Mouse (Mus musculus): ENCODE results near the gene Fam163a. TPM values are rescaled to one million over a fixed set of nuclear protein-coding genes. Genes with fewer than 3 reads are reported as not detected.
"Not testable (repeated sequence)": the region's sequence is repeated elsewhere in the genome, so short reads cannot be mapped to it uniquely, and the experiment has no call there.

The Fam163a gene
- 6.6 and 7.6 TPM in 2 replicates for polyA plus RNA-seq (2016; fragmentation: Nextera tagmentation; extraction: Ambion mirVana)

GRCm38 (mm10) chr1:156204656-156205131, at the start of gene Fam163a:
TSS of gene Fam163a (minus strand) at chr1:156205026.
- WGBS = under 1% methylated on average over 44 of the region's 44 CpGs
- peak within 1 kb of the TSS; percentile 64 for H3K9ac ChIP-seq
- H3K27ac ChIP-seq = no peak within 1 kb of the TSS
- no peaks in the 10 kb centered on the region for H3K9me3 ChIP-seq
- peaks cover 15% of the 10 kb centered on the region for H3K4me1 ChIP-seq
- H3K36me3 ChIP-seq = no peaks in the 10 kb centered on the region
- peak within 1 kb of the TSS; percentile 48 for H3K4me3 ChIP-seq
- ATAC-seq (ENCODE audit: low FRiP score, low read depth) = peak; percentile 75
- H3K27me3 ChIP-seq (replicated peaks) = peaks cover 50% of the 10 kb centered on the region
- H3K4me2 ChIP-seq (replicated peaks) = peak within 1 kb of the TSS; percentile 80

- not testable (repeated sequence) for H3K9me3 ChIP-seq; H3K27ac ChIP-seq; H3K9ac ChIP-seq; H3K4me1 ChIP-seq; H3K4me2 ChIP-seq (replicated peaks); H3K4me3 ChIP-seq; H3K27me3 ChIP-seq (replicated peaks); H3K36me3 ChIP-seq; ATAC-seq (ENCODE audit: low FRiP score, low read depth)
- WGBS = 95% methylated on average over 4 of the region's 4 CpGs
Observed at GRCm38 (mm10) chr1:156251096-156251495, 46.3 kb upstream of the Fam163a start.

GRCm38 (mm10) chr1:156247893-156248292, 43.1 kb upstream of the Fam163a start:
- no peak overlapping the region for H3K9ac ChIP-seq
- H3K4me1 ChIP-seq = no peaks in the 10 kb centered on the region
- no peak for ATAC-seq (ENCODE audit: low FRiP score, low read depth)
- H3K36me3 ChIP-seq = no peaks in the 10 kb centered on the region
- no peak overlapping the region for H3K4me2 ChIP-seq (replicated peaks)
- H3K27me3 ChIP-seq (replicated peaks) = no peaks in the 10 kb centered on the region
- no peak overlapping the region for H3K27ac ChIP-seq
- H3K4me3 ChIP-seq = no peak overlapping the region
- no peaks in the 10 kb centered on the region for H3K9me3 ChIP-seq
- 73% methylated on average over 3 of the region's 3 CpGs for WGBS

GRCm38 (mm10) chr1:156241713-156242348, 37.0 kb upstream of the Fam163a start:
- no peaks in the 10 kb centered on the region for H3K36me3 ChIP-seq
- 8% methylated on average over 14 of the region's 14 CpGs for WGBS
- H3K4me2 ChIP-seq (replicated peaks) = no peak overlapping the region
- 0 out of 2 replicates have a peak, but pooled peaks have one; percentile 53 for ATAC-seq (ENCODE audit: low FRiP score, low read depth)
- no peak overlapping the region for H3K9ac ChIP-seq
- no peak overlapping the region for H3K27ac ChIP-seq
- no peaks in the 10 kb centered on the region for H3K9me3 ChIP-seq
- H3K27me3 ChIP-seq (replicated peaks) = no peaks in the 10 kb centered on the region
- H3K4me3 ChIP-seq = no peak overlapping the region
- H3K4me1 ChIP-seq = 0 out of 2 replicates have a peak, but pooled peaks cover 3% of the 10 kb centered on the region

GRCm38 (mm10) chr1:156241035-156241434, 36.2 kb upstream of the Fam163a start:
- no peak overlapping the region for H3K4me2 ChIP-seq (replicated peaks)
- WGBS = 42% methylated on average over 2 of the region's 2 CpGs

GRCm38 (mm10) chr1:156231122-156231521, 26.3 kb upstream of the Fam163a start:
- ATAC-seq (ENCODE audit: low FRiP score, low read depth) = peak; percentile 55; the same call in 1 of the 2 replicates
- no peak overlapping the region for H3K27ac ChIP-seq
- H3K4me2 ChIP-seq (replicated peaks) = no peak overlapping the region

More at GRCm38 (mm10) chr1:156241035-156241434, 36.2 kb upstream of the Fam163a start:
- H3K4me3 ChIP-seq = no peak overlapping the region
- H3K27me3 ChIP-seq (replicated peaks) = no peaks in the 10 kb centered on the region
- no peak overlapping the region for H3K27ac ChIP-seq
- no peaks in the 10 kb centered on the region for H3K36me3 ChIP-seq
- no peak for ATAC-seq (ENCODE audit: low FRiP score, low read depth)
- H3K4me1 ChIP-seq = 0 out of 2 replicates have a peak, but pooled peaks cover 3% of the 10 kb centered on the region
- H3K9ac ChIP-seq = no peak overlapping the region
- H3K9me3 ChIP-seq = no peaks in the 10 kb centered on the region

GRCm38 (mm10) chr1:156230339-156231089, 25.7 kb upstream of the Fam163a start:
- H3K4me2 ChIP-seq (replicated peaks) = 0 out of 2 replicates have a peak overlapping the region, but pooled peaks have one; percentile 1

More at GRCm38 (mm10) chr1:156231122-156231521, 26.3 kb upstream of the Fam163a start:
- H3K9ac ChIP-seq = no peak overlapping the region
- H3K36me3 ChIP-seq = no peaks in the 10 kb centered on the region
- no peak overlapping the region for H3K4me3 ChIP-seq
- peaks cover 15% of the 10 kb centered on the region for H3K4me1 ChIP-seq
- H3K9me3 ChIP-seq = no peaks in the 10 kb centered on the region
- WGBS = 84% methylated on average over 6 of the region's 6 CpGs
- H3K27me3 ChIP-seq (replicated peaks) = no peaks in the 10 kb centered on the region

GRCm38 (mm10) chr1:156229448-156229847, 24.6 kb upstream of the Fam163a start:
- H3K36me3 ChIP-seq = no peaks in the 10 kb centered on the region
- H3K9me3 ChIP-seq = no peaks in the 10 kb centered on the region
- WGBS = 30% methylated on average over 7 of the region's 7 CpGs
- no peak for ATAC-seq (ENCODE audit: low FRiP score, low read depth)
- peaks cover 18% of the 10 kb centered on the region for H3K4me1 ChIP-seq
- H3K27me3 ChIP-seq (replicated peaks) = no peaks in the 10 kb centered on the region
- H3K4me3 ChIP-seq = no peak overlapping the region
- H3K27ac ChIP-seq = no peak overlapping the region
- H3K4me2 ChIP-seq (replicated peaks) = no peak overlapping the region
- no peak overlapping the region for H3K9ac ChIP-seq

More at GRCm38 (mm10) chr1:156230339-156231089, 25.7 kb upstream of the Fam163a start:
- H3K9me3 ChIP-seq = no peaks in the 10 kb centered on the region
- no peak overlapping the region for H3K9ac ChIP-seq
- 37% methylated on average over 9 of the region's 9 CpGs for WGBS
- H3K27ac ChIP-seq = no peak overlapping the region; the same call in 1 of the 2 replicates
- peaks cover 15% of the 10 kb centered on the region for H3K4me1 ChIP-seq
- no peaks in the 10 kb centered on the region for H3K36me3 ChIP-seq
- H3K27me3 ChIP-seq (replicated peaks) = no peaks in the 10 kb centered on the region
- H3K4me3 ChIP-seq = no peak overlapping the region
- peak; percentile 88; the same call in 1 of the 2 replicates for ATAC-seq (ENCODE audit: low FRiP score, low read depth)

DNA sequence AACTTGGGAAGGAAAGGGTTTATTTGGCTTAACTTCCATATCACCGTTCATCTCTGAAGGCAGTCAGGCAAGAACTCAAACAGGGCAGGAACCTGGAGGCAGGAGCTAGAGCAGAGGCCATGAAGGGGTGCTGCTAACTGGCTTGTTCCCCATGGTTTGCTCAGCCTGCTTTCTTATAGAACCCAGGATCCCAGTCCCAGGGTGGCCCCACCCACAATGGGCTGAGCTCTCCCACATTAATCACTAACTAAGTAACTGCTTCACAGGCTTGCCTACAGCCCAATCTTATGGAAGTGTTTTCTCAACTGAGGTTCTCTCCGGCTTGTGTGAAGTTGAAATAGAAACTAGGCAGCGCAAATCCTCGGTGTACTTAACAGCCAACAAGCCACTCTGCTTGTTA, 23.9 kb upstream of the Fam163a start:
- Histone ChIP-seq H3K4me1 (peaks cover 18% of the 10 kb centered on the region), H3K27ac (no peak overlapping the region), H3K9ac (no peak overlapping the region), H3K27me3 (replicated peaks) (no peaks in the 10 kb centered on the region), H3K4me3 (no peak overlapping the region), H3K4me2 (replicated peaks) (no peak overlapping the region), H3K36me3 (no peaks in the 10 kb centered on the region), H3K9me3 (no peaks in the 10 kb centered on the region)
- 86% methylated on average over 4 of the region's 4 CpGs for WGBS
- ATAC-seq (ENCODE audit: low FRiP score, low read depth) = no peak

GRCm38 (mm10) chr1:156226903-156227302, 22.1 kb upstream of the Fam163a start:
- H3K4me3 ChIP-seq = no peak overlapping the region
- WGBS = 76% methylated on average over 5 of the region's 5 CpGs
- no peak overlapping the region for H3K27ac ChIP-seq
- H3K4me1 ChIP-seq = peaks cover 30% of the 10 kb centered on the region
- no peaks in the 10 kb centered on the region for H3K36me3 ChIP-seq
- H3K9me3 ChIP-seq = no peaks in the 10 kb centered on the region
- H3K27me3 ChIP-seq (replicated peaks) = no peaks in the 10 kb centered on the region
- ATAC-seq (ENCODE audit: low FRiP score, low read depth) = no peak
- no peak overlapping the region for H3K4me2 ChIP-seq (replicated peaks)
- no peak overlapping the region for H3K9ac ChIP-seq

- WGBS = 56% methylated on average over 13 of the region's 13 CpGs
- ATAC-seq (ENCODE audit: low FRiP score, low read depth) = 0 out of 2 replicates have a peak, but pooled peaks have one; percentile 37
Observed at GRCm38 (mm10) chr1:156222205-156223000, 17.6 kb upstream of the Fam163a start.

More at GRCm38 (mm10) chr1:156222205-156223000, 17.6 kb upstream of the Fam163a start:
- H3K9ac ChIP-seq = no peak overlapping the region
- H3K4me2 ChIP-seq (replicated peaks) = no peak overlapping the region
- no peaks in the 10 kb centered on the region for H3K36me3 ChIP-seq
- no peaks in the 10 kb centered on the region for H3K9me3 ChIP-seq
- no peak overlapping the region for H3K4me3 ChIP-seq
- H3K27me3 ChIP-seq (replicated peaks) = no peaks in the 10 kb centered on the region
- peaks cover 19% of the 10 kb centered on the region for H3K4me1 ChIP-seq
- H3K27ac ChIP-seq = no peak overlapping the region
